Mouse (Mus musculus): Measurements from ENCODE around the gene Gm42906. TPM values are rescaled to one million over a fixed set of nuclear protein-coding genes. Genes with fewer than 3 reads are reported as not detected.

Gene Gm42906
- polyA plus RNA-seq, 1 experiment from 2014 or later = not detected

Other genes starting within 250 kb of the Gm42906 start
- 6.5 and 7.3 TPM in 2 replicates for gene Stard13, start 194.3 kb downstream of the Gm42906 start, polyA plus RNA-seq (2016; fragmentation: Nextera tagmentation; extraction: Ambion mirVana)
- gene Vmn2r18, start 177.9 kb upstream of the Gm42906 start, polyA plus RNA-seq (2016; fragmentation: Nextera tagmentation; extraction: Ambion mirVana) = 0.09 and 0.12 TPM in 2 replicates
- gene Rfc3, start 223.1 kb upstream of the Gm42906 start, polyA plus RNA-seq (2016; fragmentation: Nextera tagmentation; extraction: Ambion mirVana) = 88.6 and 95.1 TPM in 2 replicates